Mouse (Mus musculus): Measurements from ENCODE around the gene Pfdn6.

Gene Pfdn6

DNA sequence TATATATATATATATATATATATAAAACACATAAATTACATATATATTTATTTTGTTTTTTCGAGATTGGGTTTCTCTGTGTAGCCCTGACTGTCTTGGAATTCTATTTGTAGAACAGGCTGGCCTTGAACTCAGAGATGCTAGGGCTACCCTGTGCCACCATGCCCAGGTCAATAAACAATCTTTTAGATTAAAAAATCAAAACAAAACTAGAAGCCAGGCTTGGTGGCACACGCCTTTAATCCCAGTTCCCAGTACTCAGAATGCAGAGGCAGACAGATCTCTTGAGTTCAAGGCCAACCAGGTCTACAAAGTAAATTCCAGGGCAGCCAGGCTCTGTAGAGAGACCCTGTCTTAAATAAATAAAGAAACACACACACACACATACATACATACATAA, 48.8 kb downstream of the Pfdn6 start:
- POLR2A ChIA-PET = interaction anchor here in 3 of 4 experiments (0.7 to 6.2 kb wide), 18 partner anchors 9 to 711 kb away, joined by 3 to 117 read pairs (median 6); partner anchors contain the start of genes Daxx (in 2 of the 3), Ndufa7 (in 2 of the 3), Rab11b (in 2 of the 3) and Rps18 (in 2 of the 3)
- CTCF ChIA-PET = interaction anchor here (0.7 to 4.7 kb wide), 11 partner anchors 12 to 131 kb away, joined by 4 to 31 read pairs (median 9); partner anchors contain the start of genes Tapbp (in 2 of the 4), Zbtb22 (in 2 of the 4), Rab11b (in 1 of the 4) and Vps52 (in 1 of the 4)

DNA sequence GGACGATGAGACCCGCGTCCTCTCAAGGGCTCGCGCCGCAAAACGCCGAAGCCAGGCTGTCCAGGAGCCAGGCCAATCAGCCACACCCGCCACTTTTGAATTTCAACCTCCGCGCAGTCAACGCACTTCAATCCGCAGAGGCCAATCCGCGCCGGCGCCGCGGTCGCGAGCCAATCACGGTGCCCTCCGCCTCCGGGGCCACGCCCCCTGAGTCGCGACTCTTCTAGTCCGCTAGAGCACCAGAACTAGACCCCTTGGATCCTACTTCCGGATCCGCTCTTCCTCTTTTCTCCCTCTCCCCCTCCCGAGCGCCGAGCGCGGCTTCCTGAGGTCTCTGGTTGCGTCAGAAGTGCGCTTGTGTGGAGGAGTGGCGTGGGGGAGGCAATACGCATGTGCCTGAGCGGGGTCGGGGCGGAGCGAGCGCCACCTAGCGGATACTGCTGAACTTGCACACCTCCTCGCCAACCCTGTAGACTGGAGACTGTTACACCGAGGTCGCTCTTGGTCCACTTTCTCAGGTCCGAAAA, 49.5 kb downstream of the Pfdn6 start, which contains the start of gene Kifc1:
TSS of gene Kifc1 (minus strand) at position 129 of the 527 bp plus-strand sequence.
- ChIA-PET POLR2A (interaction anchor here in 2 of 4 experiments (0.5 to 6.2 kb wide), 15 partner anchors 8 to 293 kb away, joined by 3 to 117 read pairs (median 6); partner anchors contain the start of genes Ndufa7 (in 2 of the 2), Rps18 (in 2 of the 2), Rps28 (in 2 of the 2) and Vps52 (in 2 of the 2)), CTCF (interaction anchor here in 3 of 4 experiments (0.6 to 4.7 kb wide), 9 partner anchors 12 to 130 kb away, joined by 3 to 31 read pairs (median 4); partner anchors contain the start of genes Daxx (in 1 of the 3), Rab11b (in 1 of the 3), Tapbp (in 1 of the 3) and Zbtb22 (in 1 of the 3))

DNA sequence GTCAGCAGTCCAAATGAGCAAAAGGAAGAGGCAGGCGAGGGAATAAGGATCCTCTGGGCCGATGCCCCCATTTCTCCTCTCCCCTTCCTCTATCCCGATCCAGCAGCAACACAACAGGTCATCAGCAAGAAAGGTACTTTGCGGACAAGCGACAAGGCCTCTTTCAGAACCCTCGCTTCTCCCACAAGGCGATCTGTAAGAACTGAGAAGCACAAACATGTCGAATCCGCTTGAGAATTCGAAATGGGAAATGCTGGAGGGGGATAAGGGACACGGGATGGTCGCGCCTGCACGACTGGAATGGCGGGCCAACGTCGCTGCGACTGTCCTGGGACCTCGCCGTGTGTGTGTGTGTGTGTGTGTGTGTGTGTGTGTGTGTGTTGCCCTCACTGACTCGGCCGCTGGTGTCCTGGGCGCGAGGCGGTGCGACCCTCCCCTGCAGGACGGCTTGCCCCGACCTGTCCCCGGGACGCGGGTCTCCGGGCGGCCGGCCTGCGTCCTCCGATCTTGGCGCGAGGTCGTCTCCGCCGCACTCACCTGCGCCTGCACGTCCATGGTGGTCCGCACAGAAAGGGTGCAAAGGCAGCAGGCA, 50.1 kb downstream of the Pfdn6 start:
- ChIA-PET CTCF (interaction anchor here in 2 of 4 experiments (0.6 to 3.4 kb wide), 7 partner anchors 13 to 129 kb away, joined by 3 to 24 read pairs (median 4); partner anchors contain the start of genes Daxx (in 1 of the 2), Rab11b (in 1 of the 2), Tapbp (in 1 of the 2) and Zbtb22 (in 1 of the 2)), POLR2A (interaction anchor here in 2 of 4 experiments (0.5 to 5.4 kb wide), 14 partner anchors 8 to 292 kb away, joined by 3 to 117 read pairs (median 6); partner anchors contain the start of genes Ndufa7 (in 2 of the 2), Rps28 (in 2 of the 2), B3galt4 (in 1 of the 2) and Daxx (in 1 of the 2))
